Mouse (Mus musculus): ENCODE results near the gene Sbk3. TPM values are rescaled to one million over a fixed set of nuclear protein-coding genes. Genes with fewer than 3 reads are reported as not detected.

Gene Sbk3
- polyA plus RNA-seq, 1 experiment from 2014 or later = not detected

GRCm38 (mm10) chr7:4995268-4996002, 24.5 kb upstream of the Sbk3 start:
- no peak for TF ChIP-seq EP300 (optimal IDR thresholded peaks at IDR 0.05)
- TF ChIP-seq CTCF (IDR thresholded peaks at IDR 0.05; ENCODE audit: low read depth) = no peak
- Histone ChIP-seq H3K36me3 (ENCODE audit: control insufficient read depth, insufficient read depth, low read length) (peaks cover 7% of the 10 kb centered on the region; the same call in 1 of the 2 replicates), H3K27me3 (ENCODE audit: control insufficient read depth, insufficient read depth, low read length) (no peaks in the 10 kb centered on the region), H3K9ac (ENCODE audit: low read length) (peak overlapping the region; percentile 84), H3K27ac (replicated peaks) (peak overlapping the region; percentile 70; the same call in 1 of the 2 replicates), H3K9me3 (ENCODE audit: control insufficient read depth, low read length) (no peaks in the 10 kb centered on the region), H3K4me2 (replicated peaks; ENCODE audit: low read depth) (peak overlapping the region; percentile 93), H3K4me3 (ENCODE audit: low read depth, low read length) (peak overlapping the region; percentile 72), H3K4me1 (replicated peaks; ENCODE audit: control insufficient read depth, insufficient read depth) (0 out of 2 replicates have a peak, but pooled peaks cover 4% of the 10 kb centered on the region)
- ATAC-seq (ENCODE audit: low FRiP score, low TSS enrichment) (no peak), DNase-seq (ENCODE audit: low spot score) (no peak)
- WGBS = 3% methylated on average over 19 of the region's 19 CpGs

GRCm38 (mm10) chr7:4993999-4994788, 23.2 kb upstream of the Sbk3 start:
- no peak overlapping the region for H3K27ac ChIP-seq (replicated peaks)
- no peak overlapping the region for H3K9ac ChIP-seq (ENCODE audit: low read length)
- 66% methylated on average over 49 of the region's 59 CpGs for WGBS
- H3K4me3 ChIP-seq (ENCODE audit: low read depth, low read length) = no peak overlapping the region
- ATAC-seq (ENCODE audit: low FRiP score, low TSS enrichment) = no peak; the same call in 1 of the 2 replicates
- no peaks in the 10 kb centered on the region for H3K9me3 ChIP-seq (ENCODE audit: control insufficient read depth, low read length)
- TF ChIP-seq CTCF (IDR thresholded peaks at IDR 0.05; ENCODE audit: low read depth) (no peak), EP300 (optimal IDR thresholded peaks at IDR 0.05) (no peak)
- H3K36me3 ChIP-seq (ENCODE audit: control insufficient read depth, insufficient read depth, low read length) = peaks cover 7% of the 10 kb centered on the region; the same call in 1 of the 2 replicates
- no peak for DNase-seq (ENCODE audit: low spot score)
- no peaks in the 10 kb centered on the region for H3K27me3 ChIP-seq (ENCODE audit: control insufficient read depth, insufficient read depth, low read length)
- H3K4me1 ChIP-seq (replicated peaks; ENCODE audit: control insufficient read depth, insufficient read depth) = 0 out of 2 replicates have a peak, but pooled peaks cover 4% of the 10 kb centered on the region
- no peak overlapping the region for H3K4me2 ChIP-seq (replicated peaks; ENCODE audit: low read depth)

- TF ChIP-seq CTCF (IDR thresholded peaks at IDR 0.05; ENCODE audit: low read depth) (no peak), EP300 (optimal IDR thresholded peaks at IDR 0.05) (no peak)
Measured at GRCm38 (mm10) chr7:4993347-4993998, 22.5 kb upstream of the Sbk3 start.

GRCm38 (mm10) chr7:4988250-4988649, 17.3 kb upstream of the Sbk3 start:
- no peak overlapping the region for H3K4me3 ChIP-seq (ENCODE audit: low read depth, low read length)
- H3K27ac ChIP-seq (replicated peaks) = no peak overlapping the region
- peaks cover 5% of the 10 kb centered on the region; the same call in 1 of the 2 replicates for H3K36me3 ChIP-seq (ENCODE audit: control insufficient read depth, insufficient read depth, low read length)
- no peak for TF ChIP-seq EP300 (optimal IDR thresholded peaks at IDR 0.05)
- no peak for TF ChIP-seq CTCF (IDR thresholded peaks at IDR 0.05; ENCODE audit: low read depth)
- no peaks in the 10 kb centered on the region for H3K9me3 ChIP-seq (ENCODE audit: control insufficient read depth, low read length)
- ATAC-seq (ENCODE audit: low FRiP score, low TSS enrichment) = no peak
- no peak overlapping the region for H3K4me2 ChIP-seq (replicated peaks; ENCODE audit: low read depth)
- 28% methylated on average over 2 of the region's 2 CpGs for WGBS
- no peaks in the 10 kb centered on the region for H3K27me3 ChIP-seq (ENCODE audit: control insufficient read depth, insufficient read depth, low read length)
- no peaks in the 10 kb centered on the region for H3K4me1 ChIP-seq (replicated peaks; ENCODE audit: control insufficient read depth, insufficient read depth)
- DNase-seq (ENCODE audit: low spot score) = no peak
- no peak overlapping the region for H3K9ac ChIP-seq (ENCODE audit: low read length)

More at GRCm38 (mm10) chr7:4993347-4993998, 22.5 kb upstream of the Sbk3 start:
- H3K4me2 ChIP-seq (replicated peaks; ENCODE audit: low read depth) = no peak overlapping the region
- no peaks in the 10 kb centered on the region for H3K9me3 ChIP-seq (ENCODE audit: control insufficient read depth, low read length)
- no peak overlapping the region for H3K27ac ChIP-seq (replicated peaks)
- peaks cover 7% of the 10 kb centered on the region; the same call in 1 of the 2 replicates for H3K36me3 ChIP-seq (ENCODE audit: control insufficient read depth, insufficient read depth, low read length)
- ATAC-seq (ENCODE audit: low FRiP score, low TSS enrichment) = no peak
- no peak overlapping the region for H3K9ac ChIP-seq (ENCODE audit: low read length)
- 66% methylated on average over 47 of the region's 55 CpGs for WGBS
- H3K27me3 ChIP-seq (ENCODE audit: control insufficient read depth, insufficient read depth, low read length) = no peaks in the 10 kb centered on the region
- 0 out of 2 replicates have a peak, but pooled peaks cover 4% of the 10 kb centered on the region for H3K4me1 ChIP-seq (replicated peaks; ENCODE audit: control insufficient read depth, insufficient read depth)
- no peak overlapping the region for H3K4me3 ChIP-seq (ENCODE audit: low read depth, low read length)
- DNase-seq (ENCODE audit: low spot score) = no peak

- Histone ChIP-seq H3K27ac (replicated peaks) (no peak overlapping the region), H3K9ac (ENCODE audit: low read length) (no peak overlapping the region), H3K4me2 (replicated peaks; ENCODE audit: low read depth) (no peak overlapping the region), H3K27me3 (ENCODE audit: control insufficient read depth, insufficient read depth, low read length) (no peaks in the 10 kb centered on the region), H3K4me1 (replicated peaks; ENCODE audit: control insufficient read depth, insufficient read depth) (no peaks in the 10 kb centered on the region), H3K36me3 (ENCODE audit: control insufficient read depth, insufficient read depth, low read length) (no peaks in the 10 kb centered on the region), H3K4me3 (ENCODE audit: low read depth, low read length) (no peak overlapping the region), H3K9me3 (ENCODE audit: control insufficient read depth, low read length) (no peaks in the 10 kb centered on the region)
- TF ChIP-seq EP300 (optimal IDR thresholded peaks at IDR 0.05) (no peak), CTCF (IDR thresholded peaks at IDR 0.05; ENCODE audit: low read depth) (peak; percentile 34)
- ATAC-seq (ENCODE audit: low FRiP score, low TSS enrichment) (no peak), DNase-seq (ENCODE audit: low spot score) (no peak)
- 90% methylated on average over 7 of the region's 7 CpGs for WGBS
Measured at GRCm38 (mm10) chr7:4976832-4977231, 5.9 kb upstream of the Sbk3 start.
